Mouse (Mus musculus): ENCODE data around the gene Syne1.

Syne1 gene

GRCm38 (mm10) chr10:5124757-5125156, 426.5 kb downstream of the Syne1 start:
- DNase-seq: no peak

DNA sequence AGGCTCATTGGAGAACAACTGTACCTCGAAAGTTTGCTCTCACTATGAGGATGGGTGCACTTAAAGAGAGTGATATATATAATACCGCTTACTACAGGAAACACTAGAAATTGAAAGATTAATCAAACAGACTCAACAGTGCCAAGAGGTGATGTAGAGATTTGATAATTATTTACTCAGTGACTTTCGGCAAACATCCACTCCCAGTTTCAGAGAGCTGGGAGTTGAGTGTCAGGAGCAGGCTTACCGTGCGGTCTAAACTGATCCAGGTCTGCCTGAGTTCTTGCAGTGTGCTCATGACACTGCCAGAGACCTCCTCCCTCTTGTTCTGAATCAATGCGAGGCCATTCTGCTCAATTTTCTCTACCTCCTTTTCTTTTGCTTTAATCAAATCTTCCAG, 434.6 kb downstream of the Syne1 start:
- DNase-seq: no peak

DNA sequence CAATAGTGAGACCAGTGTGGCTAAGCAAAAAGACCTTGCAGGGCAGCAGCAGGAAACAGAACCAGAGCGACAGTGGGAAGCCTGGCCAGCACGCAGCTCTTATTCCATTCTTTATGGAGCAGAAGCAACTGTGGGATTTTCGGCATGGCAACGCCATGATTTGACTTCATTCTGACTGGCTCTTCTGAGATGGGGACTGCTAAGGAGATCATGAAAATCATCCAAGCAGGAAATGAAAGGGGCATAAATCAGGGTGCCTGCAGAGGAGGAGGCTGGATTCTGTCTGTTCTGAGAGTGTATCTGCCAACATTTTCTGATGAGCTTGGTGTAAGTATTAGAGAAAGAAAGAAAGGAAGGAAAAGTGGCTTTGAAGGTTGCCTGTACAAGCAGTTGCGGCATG, 435.1 kb downstream of the Syne1 start:
- no peak for DNase-seq

- no peak for DNase-seq
Observed at GRCm38 (mm10) chr10:5110773-5111172, 440.5 kb downstream of the Syne1 start.

- DNase-seq: no peak
Observed at GRCm38 (mm10) chr10:5097754-5098137, 453.5 kb downstream of the Syne1 start.

DNA sequence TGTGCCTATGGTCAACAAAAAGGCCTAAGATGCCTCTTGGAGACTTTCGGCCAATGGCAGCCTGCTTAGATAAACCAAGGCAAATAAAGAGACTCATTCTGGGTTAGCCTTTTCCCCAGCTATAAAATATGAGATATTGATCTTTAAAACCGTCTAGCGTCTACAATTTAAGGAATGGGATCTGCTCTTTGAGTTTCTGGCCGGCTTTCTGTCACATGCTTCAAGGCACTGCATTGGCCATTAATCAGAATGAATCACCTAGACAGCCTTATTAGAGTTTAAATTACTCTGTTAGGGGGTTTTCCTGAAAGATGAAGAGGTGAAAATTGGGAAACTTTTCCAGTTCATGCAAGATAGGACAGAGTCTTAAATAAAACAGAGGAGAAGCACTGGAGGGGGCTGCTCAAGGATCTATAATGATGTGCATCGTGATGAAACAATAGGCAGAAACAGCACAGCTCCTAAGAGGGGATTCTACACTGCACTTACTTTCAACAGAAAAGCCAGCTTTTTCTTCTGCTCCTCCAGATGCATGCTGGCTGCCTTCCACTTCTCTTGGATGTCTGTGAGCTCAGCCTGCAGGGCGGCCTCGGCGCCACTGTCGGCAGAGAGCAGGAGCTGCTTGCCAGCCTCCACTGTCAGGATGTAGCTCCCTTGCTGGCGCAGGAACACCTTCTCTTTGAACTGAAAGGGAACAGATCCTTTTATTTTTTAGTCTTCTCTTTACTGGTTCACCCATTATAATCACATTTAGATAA, 454.1 kb downstream of the Syne1 start:
- DNase-seq: peak; percentile 10

DNA sequence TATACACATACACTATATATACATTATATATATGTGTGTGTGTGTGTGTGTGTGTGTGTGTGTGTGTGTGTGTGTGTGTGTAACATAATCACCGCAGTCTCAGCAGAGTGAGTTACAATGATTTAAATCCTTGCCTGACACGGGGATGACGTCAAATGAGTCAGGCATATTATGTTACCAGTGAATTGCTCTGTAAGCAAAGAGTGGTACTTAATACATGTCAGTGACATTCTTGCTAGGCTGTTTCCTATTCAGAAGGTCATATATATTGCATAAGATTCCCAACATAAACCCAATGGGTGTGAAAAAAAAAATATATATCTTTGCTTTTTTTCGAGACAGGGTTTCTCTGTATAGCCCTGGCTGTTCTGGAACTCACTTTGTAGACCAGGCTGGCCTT, 462.1 kb downstream of the Syne1 start:
- no peak for DNase-seq

DNA sequence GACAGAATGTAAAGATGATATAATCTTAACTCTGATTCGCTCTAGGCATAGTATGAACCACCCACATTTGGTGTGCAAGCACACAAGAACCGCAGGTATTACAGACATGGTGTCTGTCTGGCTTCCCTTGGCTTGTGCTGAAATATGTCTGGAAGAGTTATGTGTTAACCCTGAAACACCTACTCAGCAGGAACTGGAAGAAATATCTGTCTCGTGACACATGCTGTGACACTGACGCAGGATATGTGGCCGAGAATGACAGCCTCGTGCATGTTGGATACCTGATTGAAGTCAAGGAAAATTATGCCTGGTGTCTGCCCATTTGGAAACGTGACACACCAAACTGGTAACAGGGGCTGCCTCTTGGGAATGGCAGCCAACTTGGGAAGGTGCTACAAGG, 463.9 kb downstream of the Syne1 start:
- no peak for DNase-seq

GRCm38 (mm10) chr10:5086329-5086728, 465.0 kb downstream of the Syne1 start:
- DNase-seq: no peak

DNA sequence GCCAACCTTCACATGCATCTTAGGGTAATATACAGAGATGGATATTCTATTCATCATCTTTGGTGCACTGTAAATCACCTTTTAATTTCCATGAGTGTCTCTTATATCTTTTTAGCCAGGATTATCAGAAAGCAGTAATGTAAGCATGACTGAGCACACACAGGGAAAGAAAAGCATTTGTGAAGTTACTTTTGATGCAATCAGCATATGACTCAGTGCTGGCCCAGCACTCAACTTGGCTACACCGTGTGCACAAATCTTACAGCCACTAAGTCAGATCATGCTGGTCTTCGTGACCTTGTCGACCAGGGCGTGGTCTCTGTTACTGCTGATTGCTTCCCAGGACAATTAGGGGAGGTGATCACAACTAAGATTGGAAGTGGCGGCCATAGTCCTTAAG, 465.5 kb downstream of the Syne1 start:
- DNase-seq: no peak

- DNase-seq: no peak
Observed at GRCm38 (mm10) chr10:5083716-5084115, 467.6 kb downstream of the Syne1 start.

DNA sequence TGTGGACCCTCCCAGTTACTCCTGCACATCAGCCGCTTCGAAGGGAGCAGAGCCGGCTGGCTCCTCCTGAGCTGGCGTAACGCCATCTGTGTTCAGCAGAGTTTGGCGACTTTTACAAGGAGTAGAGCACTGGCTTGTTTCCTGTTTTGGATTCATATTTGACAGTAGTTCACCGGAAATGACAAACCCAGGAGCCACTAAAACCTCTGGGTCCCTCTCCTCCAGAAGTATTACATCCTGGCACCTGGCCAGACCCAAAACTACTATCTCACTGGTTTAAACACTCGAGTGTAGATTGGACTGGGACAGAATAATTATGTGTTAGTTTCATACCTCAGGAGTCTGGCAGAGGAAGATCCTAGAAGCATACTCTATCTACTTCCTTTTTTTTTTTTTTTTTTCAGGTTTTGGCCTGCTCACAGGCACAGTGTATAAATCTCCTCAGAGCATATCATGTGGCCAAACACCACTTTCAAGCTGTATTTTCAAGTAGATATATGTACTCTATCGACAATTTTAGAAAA, 471.3 kb downstream of the Syne1 start:
- peak; percentile 41 for DNase-seq

DNA sequence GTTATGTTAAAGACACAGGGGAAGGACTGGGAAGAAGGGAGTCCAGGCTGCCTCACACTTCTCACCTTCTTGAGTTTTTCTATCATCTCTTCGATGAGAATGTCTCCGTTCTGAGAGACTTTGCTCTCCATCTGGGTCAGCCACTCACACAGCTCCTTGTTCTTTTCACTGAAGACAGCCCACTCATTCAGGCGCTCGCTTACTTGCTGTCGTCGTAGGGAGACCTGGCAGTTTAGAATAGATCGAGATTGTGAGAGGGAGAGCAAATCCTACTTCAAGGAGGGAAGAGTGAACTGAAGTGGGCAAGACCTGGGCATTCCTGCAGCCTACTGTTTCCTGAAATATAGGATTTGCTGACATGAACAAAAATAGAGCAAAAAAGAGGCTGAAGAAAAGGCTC, 475.6 kb downstream of the Syne1 start:
- DNase-seq: no peak

DNA sequence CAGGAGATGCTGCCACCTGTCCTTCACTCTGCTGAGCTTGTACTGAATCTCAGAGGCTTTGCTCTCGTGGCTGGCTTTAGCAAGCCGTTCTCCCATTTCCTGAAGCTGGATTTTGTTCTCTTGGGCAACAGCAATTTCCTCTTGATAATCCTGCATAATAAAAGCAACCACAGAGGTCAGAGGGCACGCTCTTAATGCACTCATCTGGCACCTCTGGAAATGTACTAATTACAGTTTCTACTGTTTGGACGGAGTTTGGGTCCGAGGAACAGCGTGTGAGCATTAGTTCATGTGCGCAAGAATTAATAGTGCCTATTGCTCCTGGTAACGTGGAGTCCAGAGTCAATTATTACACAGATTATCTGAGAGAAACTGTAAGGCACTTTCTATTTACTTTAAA, 479.2 kb downstream of the Syne1 start:
- no peak for DNase-seq

- no peak for DNase-seq
Observed at GRCm38 (mm10) chr10:5070941-5071231, 480.4 kb downstream of the Syne1 start.

DNA sequence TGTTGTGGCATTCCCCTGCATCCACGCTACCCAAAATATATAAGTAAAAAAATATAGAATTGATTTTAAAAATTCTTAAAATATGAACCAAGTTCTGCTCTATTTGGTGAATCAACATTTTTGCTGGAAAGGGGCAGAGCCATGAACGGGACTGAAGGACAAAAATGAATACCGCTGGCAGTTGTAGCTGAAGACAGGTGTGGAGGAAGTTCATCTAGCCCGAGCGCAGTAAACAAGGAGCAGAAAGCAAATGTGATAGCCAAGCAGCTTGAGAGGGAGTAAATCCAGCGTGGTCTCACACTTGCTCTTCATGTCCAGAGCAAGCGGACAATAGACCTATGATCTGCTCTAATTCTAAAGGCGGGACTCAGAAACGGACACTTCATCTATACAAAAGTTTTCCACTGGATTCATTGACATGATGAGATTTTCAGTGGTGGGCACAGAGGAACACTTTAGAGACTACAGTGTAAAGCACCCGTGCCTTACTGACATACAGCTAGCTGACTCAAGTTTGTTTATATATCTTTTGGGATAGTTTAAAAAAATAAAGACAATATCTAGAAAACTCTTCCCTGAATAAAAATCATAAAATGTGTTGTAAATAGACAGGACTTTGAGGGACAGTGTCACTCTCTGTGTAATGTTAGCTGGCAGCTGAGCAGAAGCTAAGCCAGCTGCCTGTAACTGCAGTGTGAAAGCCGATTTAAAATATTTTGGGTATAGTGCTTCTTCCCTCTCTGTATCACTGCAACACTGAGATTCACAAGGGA, 480.9 kb downstream of the Syne1 start:
- no peak for DNase-seq

- no peak for DNase-seq
Observed at GRCm38 (mm10) chr10:5068676-5069265, 482.5 kb downstream of the Syne1 start, which contains the start of gene Gm10097. Gm10097 (plus strand) TSS chr10:5069192.

DNA sequence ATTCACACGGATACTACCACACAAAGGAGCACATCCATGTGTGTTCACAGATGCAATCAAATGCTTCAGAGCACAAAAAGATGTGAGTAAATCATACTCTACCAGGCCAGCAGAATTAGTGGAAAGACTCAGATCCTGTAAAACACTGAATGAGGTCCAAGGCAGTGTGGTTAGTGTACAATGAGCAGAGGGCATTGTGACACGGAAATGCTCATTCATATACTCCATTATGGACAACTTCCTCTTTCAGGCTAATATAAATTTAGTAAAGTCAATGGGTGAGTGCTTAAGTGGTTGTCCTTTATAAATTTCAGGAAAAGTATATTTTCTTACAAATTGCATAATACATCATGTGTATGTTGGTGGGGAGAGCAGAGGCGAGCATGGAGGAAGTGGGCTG, 484.2 kb downstream of the Syne1 start:
- no peak for DNase-seq

DNA sequence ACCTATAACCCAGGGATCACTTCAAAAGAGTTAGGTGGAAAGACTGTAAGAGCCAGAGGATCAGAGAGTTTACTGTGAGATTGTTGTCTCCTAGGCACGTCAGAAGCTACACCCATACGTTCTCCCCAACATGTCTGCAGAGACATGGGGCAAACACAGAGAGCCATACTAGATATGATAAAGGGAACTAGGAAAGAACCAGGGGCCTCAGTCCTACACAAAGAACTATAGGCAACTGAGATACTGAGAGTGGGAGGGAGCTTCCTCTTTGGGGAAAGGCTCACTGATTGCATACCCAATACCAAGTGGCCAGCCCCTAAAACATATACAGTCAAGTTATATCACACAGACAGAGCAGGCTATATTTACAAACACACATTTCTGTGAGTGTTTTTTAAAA, 491.3 kb downstream of the Syne1 start:
- no peak for DNase-seq

DNA sequence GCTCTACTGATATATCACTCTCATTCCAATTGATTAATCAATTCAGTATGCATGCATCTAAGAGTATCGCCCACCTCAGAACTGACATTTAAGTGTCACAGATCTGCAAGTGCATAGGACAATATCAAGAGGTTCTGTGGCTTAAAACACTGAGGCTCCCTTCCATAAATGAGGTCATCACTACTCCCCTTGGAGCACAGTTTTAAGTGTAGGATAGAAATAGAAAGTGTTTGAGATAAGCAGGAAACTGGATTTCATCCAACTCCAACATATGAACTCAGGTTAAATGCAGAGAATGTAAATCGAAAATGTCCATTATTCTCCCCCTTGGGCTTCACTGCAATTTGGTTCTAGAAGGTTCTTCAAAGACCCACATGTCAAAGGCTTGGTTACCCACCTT, 492.4 kb downstream of the Syne1 start:
- DNase-seq: no peak

GRCm38 (mm10) chr10:5057661-5058060, 493.6 kb downstream of the Syne1 start:
- no peak for DNase-seq

DNA sequence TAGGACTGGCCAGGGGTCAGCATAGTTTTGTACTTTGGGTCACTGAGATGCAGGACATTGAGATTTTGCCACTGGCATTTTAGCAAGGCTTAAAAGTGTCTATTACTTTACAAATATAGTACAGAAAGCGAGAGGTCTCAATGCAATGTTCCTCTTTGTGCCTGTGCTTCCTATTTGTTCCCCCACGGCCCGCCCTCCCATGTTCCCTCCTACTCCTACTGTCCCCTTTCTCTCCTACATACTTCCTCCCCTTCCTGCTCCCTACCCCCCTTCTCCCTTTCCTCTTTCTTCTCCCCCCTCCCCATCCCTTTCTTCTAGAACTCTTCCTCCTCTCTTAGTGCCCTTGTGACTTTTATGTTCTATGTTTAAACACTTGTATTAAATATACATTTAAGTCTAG, 494.3 kb downstream of the Syne1 start:
- DNase-seq: no peak

GRCm38 (mm10) chr10:5056243-5056735, 495.0 kb downstream of the Syne1 start:
- DNase-seq: no peak

GRCm38 (mm10) chr10:5045671-5046070, 505.6 kb downstream of the Syne1 start:
- no peak for DNase-seq

All from lung, postnatal 14 days (tissue).